Mouse (Mus musculus) thymus, postnatal 14 days (tissue): ENCODE measurements around the gene Zfyve16.

Source experiments
- DNase-seq: peaks from one replicate; pipeline ENCODE4 v3.0.0; 2021

Zfyve16 gene

DNA sequence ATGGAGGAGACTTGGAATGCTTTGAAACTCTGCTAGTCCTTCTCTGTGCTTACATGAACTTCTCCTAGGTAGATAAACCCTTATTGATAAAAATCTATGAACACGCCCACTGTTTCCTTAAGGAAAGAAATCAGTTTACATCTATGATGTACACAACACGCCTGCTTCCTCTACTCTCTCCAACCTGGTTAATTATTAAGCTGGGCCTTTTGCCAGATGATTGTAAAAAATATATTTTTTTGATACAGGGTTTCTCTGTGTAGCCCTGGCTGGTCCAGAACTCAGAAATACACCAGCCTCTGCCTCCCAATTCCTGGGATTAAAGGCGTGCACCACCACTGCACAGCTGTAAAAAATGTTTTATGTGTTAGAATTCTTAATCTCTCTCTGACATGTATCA, 66.0 kb downstream of the Zfyve16 start:
- DNase-seq, result no peak

GRCm38 (mm10) chr13:92446872-92447271, 83.8 kb downstream of the Zfyve16 start:
- no peak for DNase-seq

GRCm38 (mm10) chr13:92440286-92440685, 90.4 kb downstream of the Zfyve16 start:
- DNase-seq, result no peak

GRCm38 (mm10) chr13:92438656-92439055, 92.0 kb downstream of the Zfyve16 start:
- no peak for DNase-seq
